Mouse (Mus musculus) testis, postnatal 10 days (tissue): ENCODE measurements around the gene Tmem87b.

Source experiments
- DNase-seq: peaks from one replicate; pipeline ENCODE4 v3.0.0; 2021; ENCODE audit warnings: low spot score

Gene Tmem87b

GRCm38 (mm10) chr2:128817786-128818681, at the start of gene Tmem87b:
Tmem87b (plus strand) TSS chr2:128818118.
- DNase-seq: peak; percentile 100

- DNase-seq: no peak
Measured at GRCm38 (mm10) chr2:128768545-128769247, 49.2 kb upstream of the Tmem87b start.

GRCm38 (mm10) chr2:128770557-128770956, 47.4 kb upstream of the Tmem87b start:
- DNase-seq: no peak

GRCm38 (mm10) chr2:128771048-128771447, 46.9 kb upstream of the Tmem87b start:
- DNase-seq: no peak

- DNase-seq: no peak
Measured at GRCm38 (mm10) chr2:128771750-128772338, 46.1 kb upstream of the Tmem87b start.

GRCm38 (mm10) chr2:128782231-128782630, 35.7 kb upstream of the Tmem87b start:
- DNase-seq: no peak

GRCm38 (mm10) chr2:128783660-128784345, 34.1 kb upstream of the Tmem87b start:
- no peak for DNase-seq

GRCm38 (mm10) chr2:128784814-128785213, 33.1 kb upstream of the Tmem87b start:
- no peak for DNase-seq

GRCm38 (mm10) chr2:128786341-128786740, 31.6 kb upstream of the Tmem87b start:
- DNase-seq: no peak

- DNase-seq: no peak
Measured at GRCm38 (mm10) chr2:128786795-128787194, 31.1 kb upstream of the Tmem87b start.

- DNase-seq: no peak
Measured at GRCm38 (mm10) chr2:128787805-128788204, 30.1 kb upstream of the Tmem87b start.

GRCm38 (mm10) chr2:128790875-128791614, 26.9 kb upstream of the Tmem87b start:
- no peak for DNase-seq

GRCm38 (mm10) chr2:128793958-128794357, 24.0 kb upstream of the Tmem87b start:
- no peak for DNase-seq

GRCm38 (mm10) chr2:128796463-128796862, 21.5 kb upstream of the Tmem87b start:
- DNase-seq: no peak

GRCm38 (mm10) chr2:128803441-128803840, 14.5 kb upstream of the Tmem87b start:
- DNase-seq: no peak

GRCm38 (mm10) chr2:128805341-128805740, 12.6 kb upstream of the Tmem87b start:
- DNase-seq: no peak

- DNase-seq: no peak
Measured at GRCm38 (mm10) chr2:128806561-128806960, 11.4 kb upstream of the Tmem87b start.

- DNase-seq: no peak
Measured at GRCm38 (mm10) chr2:128812761-128813160, 5.2 kb upstream of the Tmem87b start.

GRCm38 (mm10) chr2:128816311-128816710, 1.6 kb upstream of the Tmem87b start:
- no peak for DNase-seq

GRCm38 (mm10) chr2:128816916-128817315, 1.0 kb upstream of the Tmem87b start:
- no peak for DNase-seq

- peak; percentile 61 for DNase-seq
Measured at GRCm38 (mm10) chr2:128817387-128817785, 532 bp upstream of the Tmem87b start.
